In genomic region chr11:75214081-75214950, GRCm38 (mm10) we compare ENCODE assay signal across 8 mouse cellular contexts. TPM values are rescaled to one million over a fixed set of nuclear protein-coding genes. Genes with fewer than 3 reads are reported as not detected.
DNase-seq lines count a peak whose midpoint lies in the region; ATAC-seq and TF ChIP-seq lines count a peak whose summit lies in the region.

No protein-coding gene starts in this region.

- no peak for DNase-seq in heart, adult 9 months (ENCODE audit: low spot score in 2 of 2)
- no peak for DNase-seq in forebrain, postnatal 0 days
- DNase-seq in kidney, postnatal 25 days: peak; percentile 36 to 60
- no peak for DNase-seq in cerebellum, adult 11 months
- no peak for DNase-seq in left cerebral cortex, postnatal 25 days (ENCODE audit: low spot score in 2 of 2)
- DNase-seq in right cerebral cortex, postnatal 10 days (ENCODE audit: low spot score in 2 of 2): no peak

- TF ChIP-seq CTCF in forebrain, postnatal 0 days (IDR thresholded peaks at IDR 0.05; ENCODE audit: low read depth): no peak

- H3K27me3 ChIP-seq in heart, embryonic 15.5 days: no peaks in the 10 kb centered on the region
- H3K27me3 ChIP-seq in forebrain, postnatal 0 days (ENCODE audit: insufficient read depth, low read length): no peaks in the 10 kb centered on the region
- H3K27me3 ChIP-seq in neural tube, embryonic 13.5 days: 0 out of 2 replicates have a peak, but pooled peaks cover 4% of the 10 kb centered on the region

- no peaks in the 10 kb centered on the region for H3K9me3 ChIP-seq in heart, embryonic 15.5 days (replicated peaks)
- H3K9me3 ChIP-seq in forebrain, postnatal 0 days (ENCODE audit: low read length): no peaks in the 10 kb centered on the region
- no peaks in the 10 kb centered on the region for H3K9me3 ChIP-seq in neural tube, embryonic 13.5 days

- intact Hi-C loops in left cerebral cortex, postnatal 25 days (cut with DNase I): no loop called here

- peak overlapping the region; percentile 35 for H3K4me3 ChIP-seq in heart, embryonic 15.5 days
- H3K4me3 ChIP-seq in forebrain, postnatal 0 days (ENCODE audit: low read depth, low read length): peak overlapping the region; percentile 25
- peak overlapping the region; percentile 28 for H3K4me3 ChIP-seq in neural tube, embryonic 13.5 days

- peak overlapping the region; percentile 85 for H3K27ac ChIP-seq in heart, embryonic 15.5 days
- no peak overlapping the region for H3K27ac ChIP-seq in forebrain, postnatal 0 days (ENCODE audit: low read depth, low read length)
- H3K27ac ChIP-seq in neural tube, embryonic 13.5 days (replicated peaks): peak overlapping the region; percentile 74

- H3K4me1 ChIP-seq in heart, embryonic 15.5 days (replicated peaks): peaks cover 59% of the 10 kb centered on the region
- H3K4me1 ChIP-seq in forebrain, postnatal 0 days (ENCODE audit: insufficient read depth): peaks cover 18% of the 10 kb centered on the region
- peaks cover 59% of the 10 kb centered on the region for H3K4me1 ChIP-seq in neural tube, embryonic 13.5 days (replicated peaks)

- H3K9ac ChIP-seq in heart, embryonic 15.5 days: peak overlapping the region; percentile 58
- peak overlapping the region; percentile 37; the same call in 1 of the 2 replicates for H3K9ac ChIP-seq in forebrain, postnatal 0 days
- peak overlapping the region; percentile 60 for H3K9ac ChIP-seq in neural tube, embryonic 13.5 days

- peak; percentile 16; the same call in 1 of the 2 replicates for ATAC-seq in heart, embryonic 15.5 days (replicated peaks; ENCODE audit: insufficient number of reproducible peaks, insufficient read depth, low FRiP score, low read depth)
- ATAC-seq in forebrain, postnatal 0 days: no peak
- ATAC-seq in neural tube, embryonic 13.5 days (ENCODE audit: low read depth): peak; percentile 14; the same call in 1 of the 2 replicates

- 26% methylated on average over 13 of the region's 13 CpGs for WGBS in heart, embryonic 15.5 days
- WGBS in forebrain, postnatal 0 days: 26% methylated on average over 12 of the region's 13 CpGs
- WGBS in neural tube, embryonic 13.5 days: 19% methylated on average over 13 of the region's 13 CpGs

- H3K4me2 ChIP-seq in heart, embryonic 15.5 days: peak overlapping the region; percentile 66
- H3K4me2 ChIP-seq in forebrain, postnatal 0 days (ENCODE audit: low read depth): peak overlapping the region; percentile 48
- peak overlapping the region; percentile 59 for H3K4me2 ChIP-seq in neural tube, embryonic 13.5 days

- no peaks in the 10 kb centered on the region for H3K36me3 ChIP-seq in heart, embryonic 15.5 days
- H3K36me3 ChIP-seq in forebrain, postnatal 0 days (ENCODE audit: insufficient read depth): no peaks in the 10 kb centered on the region
- H3K36me3 ChIP-seq in neural tube, embryonic 13.5 days: no peaks in the 10 kb centered on the region

RNA-seq across cellular contexts. Expression of gene Rtn4rl1, which starts 20.7 kb away (rescaled TPM):
- 12.4 and 13.1 TPM in 2 replicates for polyA plus RNA-seq in heart, embryonic 15.5 days (2015; fragmentation: Nextera tagmentation; extraction: Ambion mirVana)
- 10.6 and 11.0 TPM in 2 replicates for total RNA-seq in forebrain, postnatal 0 days (2014; rRNA removed)
- polyA plus RNA-seq in forebrain, postnatal 0 days (2015; fragmentation: Nextera tagmentation; extraction: Ambion mirVana): 11.9 and 15.6 TPM in 2 replicates
- polyA plus RNA-seq in neural tube, embryonic 13.5 days (2015; fragmentation: Nextera tagmentation; extraction: Ambion mirVana): 12.4 and 16.5 TPM in 2 replicates
- total RNA-seq in left cerebral cortex, postnatal 25 days (2021): 10 to 100 TPM; 76.5 to 90.2 TPM

RNA-seq across cellular contexts. Expression of gene Dph1, which starts 23.3 kb away (rescaled TPM):
- polyA plus RNA-seq in heart, embryonic 15.5 days (2015; fragmentation: Nextera tagmentation; extraction: Ambion mirVana): 17.2 and 20.5 TPM in 2 replicates
- 19.5 and 21.0 TPM in 2 replicates for total RNA-seq in forebrain, postnatal 0 days (2014; rRNA removed)
- 12.7 and 13.8 TPM in 2 replicates for polyA plus RNA-seq in forebrain, postnatal 0 days (2015; fragmentation: Nextera tagmentation; extraction: Ambion mirVana)
- polyA plus RNA-seq in neural tube, embryonic 13.5 days (2015; fragmentation: Nextera tagmentation; extraction: Ambion mirVana): 13.7 and 15.0 TPM in 2 replicates
- total RNA-seq in left cerebral cortex, postnatal 25 days (2021): 10 to 100 TPM; 26.9 to 27.2 TPM

RNA-seq across cellular contexts. Expression of gene Ovca2, which starts 35.7 kb away (rescaled TPM):
- polyA plus RNA-seq in heart, embryonic 15.5 days (2015; fragmentation: Nextera tagmentation; extraction: Ambion mirVana): 14.4 and 17.5 TPM in 2 replicates
- total RNA-seq in forebrain, postnatal 0 days (2014; rRNA removed): 15.5 and 19.6 TPM in 2 replicates
- polyA plus RNA-seq in forebrain, postnatal 0 days (2015; fragmentation: Nextera tagmentation; extraction: Ambion mirVana): 11.5 and 16.3 TPM in 2 replicates
- 18.6 and 20.5 TPM in 2 replicates for polyA plus RNA-seq in neural tube, embryonic 13.5 days (2015; fragmentation: Nextera tagmentation; extraction: Ambion mirVana)
- 10 to 100 TPM; 12.4 to 13.9 TPM for total RNA-seq in left cerebral cortex, postnatal 25 days (2021)

RNA-seq across cellular contexts. Expression of gene Hic1, which starts 45.0 kb away (rescaled TPM):
- polyA plus RNA-seq in heart, embryonic 15.5 days (2015; fragmentation: Nextera tagmentation; extraction: Ambion mirVana): 11.0 and 18.0 TPM in 2 replicates
- 4.2 and 4.5 TPM in 2 replicates for total RNA-seq in forebrain, postnatal 0 days (2014; rRNA removed)
- 1.7 TPM in 2 replicates for polyA plus RNA-seq in forebrain, postnatal 0 days (2015; fragmentation: Nextera tagmentation; extraction: Ambion mirVana)
- 7.4 and 9.2 TPM in 2 replicates for polyA plus RNA-seq in neural tube, embryonic 13.5 days (2015; fragmentation: Nextera tagmentation; extraction: Ambion mirVana)
- 1 to 10 TPM; 3.3 to 3.5 TPM for total RNA-seq in left cerebral cortex, postnatal 25 days (2021)

Comparison
In these comparisons a context has a peak if more than half of its experiments do, and no peak if none do; other contexts are left out.
1. DNase-seq: peak in kidney, postnatal 25 days (2 of 2); none in heart, adult 9 months (0 of 2), forebrain, postnatal 0 days (single experiment), cerebellum, adult 11 months (single experiment), left cerebral cortex, postnatal 25 days (0 of 2) and right cerebral cortex, postnatal 10 days (0 of 2).
2. Peak in every context shown above with its lines, with median percentiles within 50 percentile points of each other: H3K4me2 ChIP-seq, H3K4me3 ChIP-seq and H3K9ac ChIP-seq.